10 mouse cellular contexts compared by ENCODE assay signal in genomic region chr13:24581833-24582232, GRCm38 (mm10). TPM values are rescaled to one million over a fixed set of nuclear protein-coding genes. Genes with fewer than 3 reads are reported as not detected.
DNase-seq lines count a peak whose midpoint lies in the region; ATAC-seq and TF ChIP-seq lines count a peak whose summit lies in the region.
"Had no signal": no experiment of that assay in that cellular context is flagged by ENCODE, and none has a peak within 500 bp of the region (broad histone marks: within the 10 kb centered on the region; RNA-seq: fewer than 3 reads in every experiment).

Gene Ripor2, plus strand, starts transcription at chr13:24582189.

- no peak within 1 kb of the TSS for H3K4me2 ChIP-seq in heart, embryonic 12.5 days
- H3K4me2 ChIP-seq in liver, embryonic 14.5 days (ENCODE audit: low read depth), result peak within 1 kb of the TSS; percentile 45

- H3K9ac ChIP-seq in heart, embryonic 12.5 days, result no peak within 1 kb of the TSS
- H3K9ac ChIP-seq in liver, embryonic 14.5 days (replicated peaks), result no peak within 1 kb of the TSS; the same call in 1 of the 2 replicates

- no peaks in the 10 kb centered on the region for H3K9me3 ChIP-seq in heart, embryonic 12.5 days (replicated peaks)
- H3K9me3 ChIP-seq in liver, embryonic 14.5 days (ENCODE audit: control insufficient read depth, low read length), result no peaks in the 10 kb centered on the region
- no peaks in the 10 kb centered on the region for H3K9me3 ChIP-seq in embryonic facial prominence, embryonic 10.5 days
- H3K9me3 ChIP-seq: limb, embryonic 10.5 days had no signal

- no peak for TF ChIP-seq EP300 in liver, embryonic 14.5 days (IDR thresholded peaks at IDR 0.05; ENCODE audit: low read depth)

- TF ChIP-seq CTCF in liver, embryonic 14.5 days (IDR thresholded peaks at IDR 0.05; ENCODE audit: low read depth), result no peak

- ATAC-seq in heart, embryonic 12.5 days (ENCODE audit: insufficient number of reproducible peaks, low FRiP score), result no peak
- ATAC-seq in liver, embryonic 14.5 days (ENCODE audit: insufficient read depth), result no peak

- H3K27ac ChIP-seq in heart, embryonic 12.5 days (ENCODE audit: poor library complexity, severe bottlenecking), result no peak within 1 kb of the TSS
- peak within 1 kb of the TSS; percentile 37 for H3K27ac ChIP-seq in liver, embryonic 14.5 days
- no peak within 1 kb of the TSS for H3K27ac ChIP-seq in embryonic facial prominence, embryonic 10.5 days (replicated peaks)
- H3K27ac ChIP-seq: limb, embryonic 10.5 days had no signal

- no peaks in the 10 kb centered on the region for H3K27me3 ChIP-seq in heart, embryonic 12.5 days (replicated peaks)
- H3K27me3 ChIP-seq in liver, embryonic 14.5 days (ENCODE audit: control insufficient read depth, insufficient read depth, low read length), result no peaks in the 10 kb centered on the region
- H3K27me3 ChIP-seq in embryonic facial prominence, embryonic 10.5 days (replicated peaks; ENCODE audit: low read depth, poor library complexity, severe bottlenecking), result no peaks in the 10 kb centered on the region

- no peak within 1 kb of the TSS for H3K4me3 ChIP-seq in heart, embryonic 12.5 days
- no peak within 1 kb of the TSS for H3K4me3 ChIP-seq in liver, embryonic 14.5 days (ENCODE audit: insufficient read depth in 1 of 2, low read depth in 2 of 2, low read length in 2 of 2)
- no peak within 1 kb of the TSS for H3K4me3 ChIP-seq in embryonic facial prominence, embryonic 10.5 days
- H3K4me3 ChIP-seq: limb, embryonic 10.5 days had no signal

- H3K4me1 ChIP-seq in heart, embryonic 12.5 days (replicated peaks), result peaks cover 15% of the 10 kb centered on the region
- peaks cover 33 to 34% of the 10 kb centered on the region in 2 experiments for H3K4me1 ChIP-seq in liver, embryonic 14.5 days (replicated peaks; ENCODE audit: control insufficient read depth in 2 of 2, insufficient read depth in 2 of 2, low read length in 1 of 2)
- peaks cover 9% of the 10 kb centered on the region for H3K4me1 ChIP-seq in embryonic facial prominence, embryonic 10.5 days

- no peak for DNase-seq in heart, adult 8-10 months (ENCODE audit: low spot score)
- no peak for DNase-seq in thymus, postnatal 0 days (ENCODE audit: low spot score)
- no peak for DNase-seq in thymus, postnatal 10 days (ENCODE audit: low spot score in 2 of 2)
- no peak for DNase-seq in liver, embryonic 14.5 days (ENCODE audit: low read depth in 3 of 3, low spot score in 3 of 3)
- DNase-seq in embryonic facial prominence, embryonic 10.5 days (ENCODE audit: low spot score), result no peak
- DNase-seq in urinary bladder, postnatal 10 days (ENCODE audit: low spot score), result no peak
- DNase-seq in embryo, embryonic 10 days (ENCODE audit: low spot score), result no peak
- DNase-seq: adrenal gland, postnatal 36 days had no signal

- no peaks in the 10 kb centered on the region for H3K36me3 ChIP-seq in heart, embryonic 12.5 days
- no peaks in the 10 kb centered on the region for H3K36me3 ChIP-seq in liver, embryonic 14.5 days (replicated peaks; ENCODE audit: control insufficient read depth, insufficient read depth, low read depth)
- no peaks in the 10 kb centered on the region for H3K36me3 ChIP-seq in embryonic facial prominence, embryonic 10.5 days (replicated peaks)
- H3K36me3 ChIP-seq: limb, embryonic 10.5 days had no signal

- 83% methylated on average over 10 of the region's 10 CpGs for WGBS in heart, embryonic 12.5 days
- WGBS in liver, embryonic 14.5 days (ENCODE audit: insufficient replicate concordance), result 84% methylated on average over 10 of the region's 10 CpGs
- 75% methylated on average over 10 of the region's 10 CpGs for WGBS in embryonic facial prominence, embryonic 10.5 days

RNA-seq across cellular contexts. Expression of gene Ripor2, which starts in this region (rescaled TPM):
- polyA plus RNA-seq in heart, embryonic 12.5 days (2016; fragmentation: Nextera tagmentation; extraction: Ambion mirVana), result 10.5 and 10.9 TPM in 2 replicates
- 10 to 100 TPM in 2 of 4 experiments, 1 to 10 TPM in 2; 3.9 to 11.7 (median 8.3) TPM for total RNA-seq in heart, adult 8-10 months (2022)
- polyA plus RNA-seq in thymus, postnatal 0 days (2015; fragmentation: Nextera tagmentation; extraction: Ambion mirVana), result 16.3 and 18.6 TPM in 2 replicates
- 1.6 and 2.1 TPM in 2 replicates for polyA plus RNA-seq in liver, embryonic 14.5 days (2012; rRNA removed)
- 2.1 and 2.3 TPM in 2 replicates for polyA plus RNA-seq in liver, embryonic 14.5 days (2014; fragmentation: Nextera tagmentation; extraction: Ambion mirVana)
- polyA plus RNA-seq in embryonic facial prominence, embryonic 10.5 days (2016; fragmentation: Nextera tagmentation; extraction: Ambion mirVana), result 2.3 and 2.6 TPM in 2 replicates
